Mouse (Mus musculus) midbrain, embryonic 13.5 days (tissue): ENCODE data around the gene AC170998.1. TPM values are rescaled to one million over a fixed set of nuclear protein-coding genes. Genes with fewer than 3 reads are reported as not detected.
"Not testable (repeated sequence)": the region's sequence is repeated elsewhere in the genome, so short reads cannot be mapped to it uniquely, and the experiment has no call there.

ENCODE experiments used
- ATAC-seq: fragments of 200-750 bp; cut with Nextera tagmentation; 2 replicates; pipeline ENCODE4 v1.8.0; 2017; ENCODE audit warnings: mild to moderate bottlenecking, moderate TSS enrichment, moderate library complexity
- H3K27ac ChIP-seq: fragments of 300-500 bp; sonication (generic); 2 replicates; pipeline ENCODE4 v1.5.1; 2015; ENCODE audit warnings: inconsistent platforms, mild to moderate bottlenecking, moderate library complexity
- H3K27me3 ChIP-seq: fragments of 300-500 bp; sonication (generic); 2 replicates; pipeline ENCODE4 v1.6.1; 2015; ENCODE audit warnings: mild to moderate bottlenecking, inconsistent platforms
- H3K36me3 ChIP-seq: fragments of 300-500 bp; sonication (generic); 2 replicates; pipeline ENCODE4 v1.6.1; 2015; ENCODE audit warnings: mild to moderate bottlenecking, inconsistent platforms
- H3K4me1 ChIP-seq: fragments of 300-500 bp; sonication (generic); replicated peaks from 2 replicates; pipeline ENCODE4 v1.6.1; 2015; ENCODE audit warnings: inconsistent platforms
- H3K4me2 ChIP-seq: fragments of 300-500 bp; sonication (generic); replicated peaks from 2 replicates; pipeline ENCODE4 v1.6.1; 2015; ENCODE audit warnings: moderate library complexity, mild to moderate bottlenecking, inconsistent platforms
- H3K4me3 ChIP-seq: fragments of 300-500 bp; sonication (generic); replicated peaks from 2 replicates; pipeline ENCODE4 v1.5.1; 2015; ENCODE audit warnings: mild to moderate bottlenecking, inconsistent platforms
- H3K9ac ChIP-seq: fragments of 300-500 bp; sonication (generic); replicated peaks from 2 replicates; pipeline ENCODE4 v1.6.1; 2015; ENCODE audit warnings: mild to moderate bottlenecking, inconsistent platforms
- H3K9me3 ChIP-seq: fragments of 300-500 bp; sonication (generic); 2 replicates; pipeline ENCODE4 v1.6.1; 2016; ENCODE audit warnings: mild to moderate bottlenecking, inconsistent platforms
- WGBS: fragments of 180-500 bp; shearing (Covaris S2); methylation state at CpG from one replicate; pipeline ENCODE4 v1.1.7; 2015; 5-methylcytosine and 5-hydroxymethylcytosine counted together
- polyA plus RNA-seq: library from polyadenylated mRNA; unstranded; fragments of >200 nt; fragmentation: Nextera tagmentation; extraction: Ambion mirVana; gene quantifications from 2 replicates; pipeline ENCODE4 v1.2.1, GENCODE M21; 2015

Gene AC170998.1
- polyA plus RNA-seq, 1 experiment from 2014 or later, result 2.3 TPM

DNA sequence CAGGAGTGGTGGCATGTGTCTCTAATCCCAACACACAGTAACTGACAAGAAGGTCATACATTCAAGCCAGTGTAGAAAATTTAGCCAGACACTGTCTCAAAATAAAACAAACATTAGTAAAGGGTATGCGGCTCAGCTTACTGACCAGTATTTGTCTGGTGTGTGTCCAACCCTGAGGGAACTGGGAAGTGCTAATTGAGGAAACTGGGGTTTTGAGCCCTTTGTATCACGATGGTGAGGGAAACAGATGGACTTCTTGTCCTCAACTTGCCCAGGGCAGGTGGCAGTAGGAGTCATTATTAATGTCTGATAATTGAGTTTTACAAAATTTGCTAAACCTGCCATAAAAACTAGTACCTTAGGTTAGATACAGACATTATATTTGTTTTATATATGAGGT is 16.9 kb upstream of the AC170998.1 start:
- H3K9ac ChIP-seq, result no peak overlapping the region
- no peak overlapping the region for H3K27ac ChIP-seq
- H3K9me3 ChIP-seq, result no peaks in the 10 kb centered on the region
- H3K36me3 ChIP-seq, result peaks cover 5% of the 10 kb centered on the region
- no peak overlapping the region for H3K4me3 ChIP-seq
- 58% methylated on average over 2 of the region's 2 CpGs for WGBS
- 0 out of 2 replicates have a peak, but pooled peaks cover 4% of the 10 kb centered on the region for H3K4me1 ChIP-seq
- no peaks in the 10 kb centered on the region for H3K27me3 ChIP-seq
- ATAC-seq, result no peak
- no peak overlapping the region for H3K4me2 ChIP-seq

DNA sequence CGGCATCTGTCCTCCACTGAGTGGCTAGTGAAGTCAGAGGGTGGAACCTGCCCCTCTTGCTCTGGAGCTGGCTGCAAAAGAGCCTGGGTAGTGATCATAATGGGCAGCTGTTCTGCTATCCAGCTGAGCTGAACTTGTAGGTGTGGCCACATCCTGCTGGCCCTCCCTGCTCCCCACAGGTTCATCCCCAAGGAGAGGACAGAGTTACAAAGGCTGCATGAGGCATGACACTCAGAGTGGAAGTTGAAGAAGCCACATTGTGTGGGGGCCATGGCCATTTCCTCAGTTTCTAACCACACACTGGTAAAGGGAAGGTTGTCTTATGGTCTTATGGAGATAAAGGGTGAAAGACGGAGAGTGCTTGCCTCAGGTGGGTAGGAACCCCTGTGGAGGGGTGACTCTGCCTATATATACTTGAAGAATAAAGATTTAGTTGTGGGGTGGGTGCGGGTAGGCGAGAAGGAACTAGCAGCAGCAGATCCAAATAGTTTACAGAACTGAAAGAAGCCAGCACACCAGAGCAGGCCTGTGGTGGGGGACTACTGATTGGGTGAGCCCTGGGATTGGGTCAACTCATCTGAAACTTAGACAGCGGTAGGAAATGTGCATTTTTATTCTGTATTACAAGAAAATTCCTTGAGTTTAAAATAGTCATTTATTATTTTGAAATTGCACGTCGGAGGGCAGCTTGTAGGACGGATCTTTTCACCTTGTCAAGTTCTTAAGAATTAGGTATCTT is 16.2 kb upstream of the AC170998.1 start:
- Histone ChIP-seq H3K4me2 (no peak overlapping the region), H3K4me3 (no peak overlapping the region), H3K9ac (no peak overlapping the region), H3K27ac (no peak overlapping the region), H3K9me3 (no peaks in the 10 kb centered on the region), H3K27me3 (no peaks in the 10 kb centered on the region), H3K36me3 (peaks cover 12% of the 10 kb centered on the region), H3K4me1 (0 out of 2 replicates have a peak, but pooled peaks cover 4% of the 10 kb centered on the region)
- 90% methylated on average over 8 of the region's 8 CpGs for WGBS
- no peak for ATAC-seq

DNA sequence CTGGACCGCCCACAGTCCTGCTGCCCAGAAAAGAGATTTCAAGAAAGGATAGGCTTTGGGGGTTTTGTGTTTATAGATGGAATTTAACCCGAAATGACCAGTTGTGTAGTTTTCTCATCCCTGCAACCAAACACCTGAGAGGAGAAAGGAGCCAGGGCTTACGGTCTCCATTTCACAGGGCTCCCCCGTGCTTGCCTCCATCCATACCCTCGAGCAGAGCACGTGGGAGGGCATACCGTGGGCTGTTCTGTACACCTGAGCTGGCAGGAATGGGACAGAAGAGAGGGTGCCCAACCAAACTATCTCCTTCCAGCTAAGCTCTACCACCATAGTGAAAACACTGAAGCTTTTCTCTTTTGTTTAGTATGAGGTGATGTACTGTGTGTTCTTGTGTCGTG is 15.6 kb upstream of the AC170998.1 start:
- Histone ChIP-seq H3K27me3 (no peaks in the 10 kb centered on the region), H3K4me1 (0 out of 2 replicates have a peak, but pooled peaks cover 4% of the 10 kb centered on the region), H3K36me3 (peaks cover 18% of the 10 kb centered on the region), H3K4me3 (no peak overlapping the region), H3K9ac (no peak overlapping the region), H3K27ac (no peak overlapping the region), H3K4me2 (no peak overlapping the region), H3K9me3 (no peaks in the 10 kb centered on the region)
- no peak for ATAC-seq
- WGBS, result 94% methylated on average over 8 of the region's 8 CpGs

DNA sequence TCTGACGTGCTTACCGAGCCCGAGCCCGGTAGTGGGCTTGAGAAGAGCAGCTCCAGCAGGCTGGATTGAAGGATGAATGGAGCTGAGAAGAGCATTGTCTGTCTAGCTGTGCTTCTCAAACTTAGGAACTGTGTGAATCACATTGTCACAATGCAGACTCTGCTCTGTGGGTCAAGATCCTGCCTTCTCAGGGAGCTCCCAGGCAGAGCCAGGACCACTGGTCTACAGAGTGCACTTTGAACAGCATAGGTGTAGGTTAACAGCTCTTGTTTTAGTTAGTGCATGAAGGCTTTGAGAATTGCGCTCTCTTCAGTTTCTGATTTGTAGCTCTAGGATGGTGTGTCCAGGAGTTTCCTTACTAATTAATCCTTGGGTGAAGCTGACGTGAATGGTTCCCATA is 14.6 kb upstream of the AC170998.1 start:
- H3K4me3 ChIP-seq, result no peak overlapping the region
- no peak overlapping the region for H3K27ac ChIP-seq
- no peaks in the 10 kb centered on the region for H3K27me3 ChIP-seq
- H3K4me2 ChIP-seq, result no peak overlapping the region
- no peaks in the 10 kb centered on the region for H3K9me3 ChIP-seq
- 92% methylated on average over 6 of the region's 6 CpGs for WGBS
- ATAC-seq, result no peak
- H3K9ac ChIP-seq, result no peak overlapping the region
- H3K36me3 ChIP-seq, result peaks cover 27% of the 10 kb centered on the region
- H3K4me1 ChIP-seq, result 0 out of 2 replicates have a peak, but pooled peaks cover 4% of the 10 kb centered on the region

DNA sequence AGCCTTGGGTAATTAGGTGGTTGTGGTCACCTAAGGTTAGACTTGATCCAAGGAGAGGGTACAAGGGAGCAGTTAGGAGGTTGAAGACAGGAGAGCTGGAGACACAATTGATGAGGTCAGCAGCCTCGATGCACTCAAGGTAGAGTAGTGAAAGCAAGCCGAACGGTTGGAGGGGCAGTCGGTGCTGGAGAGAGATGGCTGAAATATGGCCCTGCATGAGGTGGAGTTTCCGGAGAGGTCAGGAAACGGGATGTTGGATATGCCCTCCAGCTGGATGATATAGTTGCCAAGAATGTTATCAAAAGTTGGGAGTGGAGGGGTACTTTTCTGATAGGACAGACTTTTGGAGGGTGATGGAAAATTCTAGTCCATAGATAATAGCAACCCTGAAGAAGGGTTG is 13.6 kb upstream of the AC170998.1 start:
- H3K4me1 ChIP-seq, result 0 out of 2 replicates have a peak, but pooled peaks cover 4% of the 10 kb centered on the region
- ATAC-seq, result no peak
- no peak overlapping the region for H3K4me3 ChIP-seq
- H3K36me3 ChIP-seq, result peaks cover 37% of the 10 kb centered on the region
- no peak overlapping the region for H3K27ac ChIP-seq
- 94% methylated on average over 6 of the region's 6 CpGs for WGBS
- no peak overlapping the region for H3K9ac ChIP-seq
- H3K27me3 ChIP-seq, result no peaks in the 10 kb centered on the region
- no peak overlapping the region for H3K4me2 ChIP-seq
- no peaks in the 10 kb centered on the region for H3K9me3 ChIP-seq

DNA sequence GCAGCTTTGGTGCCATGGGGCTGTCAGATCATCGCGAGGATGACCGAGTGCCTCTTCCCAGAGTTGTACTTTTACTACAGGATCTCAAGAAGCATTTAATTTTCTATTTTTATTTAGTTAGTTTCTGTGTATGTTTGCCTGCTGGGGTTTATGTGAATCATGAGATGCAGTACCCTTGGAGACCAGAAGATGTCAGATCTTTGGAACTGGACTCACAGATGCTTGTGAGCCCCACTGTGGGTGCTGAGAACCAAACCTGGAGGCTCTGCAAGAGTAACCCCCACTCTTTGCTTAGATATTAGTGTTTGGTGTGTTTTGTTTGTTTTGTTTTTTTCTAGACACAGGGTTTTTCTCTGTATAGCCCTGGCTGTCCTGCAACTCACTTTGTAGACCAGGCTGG is 11.9 kb upstream of the AC170998.1 start:
- Histone ChIP-seq H3K36me3 (peaks cover 48% of the 10 kb centered on the region), H3K4me3 (no peak overlapping the region), H3K27me3 (no peaks in the 10 kb centered on the region), H3K9ac (no peak overlapping the region), H3K27ac (no peak overlapping the region), H3K9me3 (no peaks in the 10 kb centered on the region), H3K4me1 (0 out of 2 replicates have a peak, but pooled peaks cover 4% of the 10 kb centered on the region), H3K4me2 (no peak overlapping the region)
- 97% methylated on average over 3 of the region's 3 CpGs for WGBS
- ATAC-seq, result no peak

DNA sequence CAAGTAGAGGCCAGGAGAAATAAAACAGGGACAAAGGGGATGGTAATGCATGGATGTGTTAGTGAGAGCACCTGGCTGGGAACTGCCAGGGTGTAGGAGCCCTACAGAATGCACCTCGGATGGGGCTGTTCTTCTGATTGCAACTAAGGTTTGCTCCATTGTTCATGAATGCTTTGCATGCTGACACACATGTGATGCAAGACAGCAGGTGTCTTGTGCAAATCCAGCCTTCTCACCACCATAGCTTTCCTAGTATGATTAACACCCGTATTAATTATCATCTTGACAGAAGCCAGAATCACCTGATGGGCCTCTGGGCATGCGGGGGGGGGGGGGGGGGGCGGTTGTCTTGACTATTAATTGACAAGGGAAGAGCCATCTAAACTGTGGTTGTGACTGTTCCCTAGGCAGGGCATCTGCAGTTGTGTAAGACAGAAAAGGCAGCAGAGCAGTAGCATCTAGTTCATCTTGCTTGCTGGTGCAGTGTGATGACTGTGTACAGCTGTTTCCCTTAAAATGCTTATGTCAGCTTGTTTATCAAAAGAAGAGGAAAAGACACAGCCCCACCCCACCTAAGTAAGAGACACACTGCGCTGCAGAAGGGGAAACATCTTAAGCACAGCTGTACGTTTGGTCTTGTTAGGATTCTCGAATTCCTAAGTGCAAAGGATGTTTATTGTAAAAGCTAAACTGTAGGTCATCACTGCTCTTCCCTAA is 9.9 kb upstream of the AC170998.1 start:
- Histone ChIP-seq H3K4me2 (no peak overlapping the region), H3K4me1 (no peaks in the 10 kb centered on the region), H3K36me3 (peaks cover 62% of the 10 kb centered on the region), H3K27me3 (no peaks in the 10 kb centered on the region), H3K4me3 (no peak overlapping the region), H3K9me3 (no peaks in the 10 kb centered on the region), H3K27ac (no peak overlapping the region), H3K9ac (no peak overlapping the region)
- 82% methylated on average over 7 of the region's 7 CpGs for WGBS
- ATAC-seq, result no peak

DNA sequence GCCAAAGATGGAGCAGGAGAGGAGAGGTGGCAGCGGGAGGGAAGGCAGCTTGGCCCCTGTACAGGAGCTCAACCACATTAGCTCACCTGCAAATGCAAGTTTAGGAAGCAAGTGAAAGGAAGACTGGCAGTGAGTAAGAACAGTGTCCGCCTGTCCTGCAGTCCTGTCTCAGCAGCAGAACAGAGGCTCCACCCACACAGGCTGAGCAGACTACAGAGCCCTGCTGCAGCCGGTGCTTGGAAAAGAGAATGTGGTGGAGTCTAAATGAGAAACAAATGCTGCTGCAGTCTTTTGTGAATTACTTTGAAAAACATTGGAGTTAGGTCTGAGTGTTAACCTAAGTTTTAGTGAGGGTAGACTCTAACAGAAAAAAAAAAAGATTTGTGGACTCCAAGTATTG is 8.3 kb upstream of the AC170998.1 start:
- Histone ChIP-seq H3K27me3 (no peaks in the 10 kb centered on the region), H3K4me2 (no peak overlapping the region), H3K27ac (no peak overlapping the region), H3K4me1 (no peaks in the 10 kb centered on the region), H3K4me3 (no peak overlapping the region), H3K36me3 (peaks cover 74% of the 10 kb centered on the region), H3K9ac (no peak overlapping the region), H3K9me3 (no peaks in the 10 kb centered on the region)
- no peak for ATAC-seq
- WGBS, result 78% methylated on average over 3 of the region's 3 CpGs

DNA sequence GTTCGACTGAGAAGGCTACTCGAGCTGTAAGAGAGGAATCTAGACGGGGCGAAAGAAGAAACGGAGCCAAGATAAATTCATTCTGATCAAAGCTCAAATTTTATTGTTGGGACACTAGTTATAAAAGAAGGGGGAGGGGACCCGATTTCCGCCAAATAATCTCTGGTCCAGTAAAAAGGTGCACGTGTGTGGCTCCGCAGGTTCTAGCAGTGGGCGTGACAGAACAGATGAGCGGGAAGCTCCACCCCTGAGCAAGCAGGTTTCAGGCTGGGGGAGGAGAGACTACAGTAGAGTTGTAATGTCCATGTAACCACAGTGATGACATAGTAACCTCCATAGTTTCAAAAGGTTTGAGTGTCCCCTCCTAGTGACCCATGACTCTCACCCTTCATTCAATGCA is 1.6 kb downstream of the AC170998.1 start:
- not testable (repeated sequence) for ATAC-seq, H3K27ac ChIP-seq
- H3K36me3 ChIP-seq, result peaks cover 85% of the 10 kb centered on the region

DNA sequence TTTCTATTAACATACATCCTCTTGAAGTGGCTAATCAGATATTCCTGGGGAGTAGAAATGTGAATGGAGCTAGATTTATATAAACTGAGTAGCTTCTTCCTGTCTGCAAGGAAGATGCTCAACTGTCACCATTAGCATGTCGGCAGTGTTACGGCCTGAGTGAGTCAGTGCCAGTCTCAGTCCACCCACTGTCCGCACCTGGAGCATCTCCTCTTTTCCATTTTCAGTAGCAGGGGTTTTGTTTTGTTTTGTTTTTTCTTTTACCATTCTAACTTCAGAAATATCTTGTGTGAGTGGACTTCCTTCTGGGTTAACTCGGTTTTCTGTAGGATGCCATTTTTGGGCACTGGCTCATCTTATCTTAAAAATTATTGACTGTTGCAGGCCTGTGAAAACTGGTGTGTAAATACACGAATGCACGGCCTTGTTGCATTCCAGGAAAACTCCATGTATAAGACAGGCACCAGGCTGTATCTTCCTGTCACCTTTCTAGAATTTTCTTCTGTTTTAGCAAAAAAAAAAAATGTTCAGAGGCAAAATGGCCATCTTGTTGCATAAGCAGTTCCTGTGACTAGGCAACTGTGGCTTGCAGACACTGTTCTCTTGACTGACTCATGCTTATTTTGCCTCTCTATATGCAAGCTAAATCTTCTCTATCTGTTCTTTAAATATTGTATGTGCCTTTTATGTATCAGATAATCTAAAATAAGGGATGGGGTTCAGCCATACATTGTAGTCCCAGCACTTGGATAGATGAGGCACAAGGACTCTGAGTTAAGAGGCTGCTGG is 9.6 kb downstream of the AC170998.1 start:
- Histone ChIP-seq H3K9ac (no peak overlapping the region), H3K36me3 (peaks cover 48% of the 10 kb centered on the region), H3K27ac (no peak overlapping the region), H3K9me3 (no peaks in the 10 kb centered on the region), H3K4me2 (no peak overlapping the region), H3K4me1 (no peaks in the 10 kb centered on the region), H3K4me3 (no peak overlapping the region), H3K27me3 (no peaks in the 10 kb centered on the region)
- WGBS, result 95% methylated on average over 6 of the region's 6 CpGs
- ATAC-seq, result no peak

More for the DNA sequence above, 1.6 kb downstream of the AC170998.1 start:
- not testable (repeated sequence) for H3K4me2 ChIP-seq, H3K9ac ChIP-seq, H3K9me3 ChIP-seq, H3K27me3 ChIP-seq, H3K4me3 ChIP-seq, H3K4me1 ChIP-seq
- WGBS, result 95% methylated on average over 11 of the region's 11 CpGs

DNA sequence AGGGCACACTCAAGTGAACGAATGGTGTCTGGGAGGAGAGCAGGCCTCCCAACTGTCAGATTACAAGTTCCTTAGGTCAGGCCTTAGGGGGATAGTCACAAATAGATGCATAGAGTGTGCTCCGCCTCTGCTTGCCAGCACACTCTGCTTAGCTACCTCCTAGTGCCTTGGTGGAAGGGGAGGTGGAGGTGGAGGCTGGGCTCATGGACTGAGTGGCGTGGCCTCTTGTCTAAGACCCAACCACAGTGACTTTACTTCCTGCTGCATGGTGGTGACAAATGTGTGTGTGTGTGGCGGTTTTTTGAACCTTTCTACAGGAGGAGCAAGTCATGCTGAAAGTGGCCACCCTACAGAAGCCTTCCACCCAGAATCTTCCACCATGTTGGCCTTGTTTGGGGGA is 10.6 kb downstream of the AC170998.1 start:
- no peaks in the 10 kb centered on the region for H3K27me3 ChIP-seq
- H3K4me1 ChIP-seq, result no peaks in the 10 kb centered on the region
- no peaks in the 10 kb centered on the region for H3K9me3 ChIP-seq
- H3K9ac ChIP-seq, result no peak overlapping the region
- no peak overlapping the region for H3K4me3 ChIP-seq
- no peak for ATAC-seq
- WGBS, result 81% methylated on average over 4 of the region's 4 CpGs
- H3K4me2 ChIP-seq, result no peak overlapping the region
- H3K36me3 ChIP-seq, result peaks cover 49% of the 10 kb centered on the region
- no peak overlapping the region for H3K27ac ChIP-seq

DNA sequence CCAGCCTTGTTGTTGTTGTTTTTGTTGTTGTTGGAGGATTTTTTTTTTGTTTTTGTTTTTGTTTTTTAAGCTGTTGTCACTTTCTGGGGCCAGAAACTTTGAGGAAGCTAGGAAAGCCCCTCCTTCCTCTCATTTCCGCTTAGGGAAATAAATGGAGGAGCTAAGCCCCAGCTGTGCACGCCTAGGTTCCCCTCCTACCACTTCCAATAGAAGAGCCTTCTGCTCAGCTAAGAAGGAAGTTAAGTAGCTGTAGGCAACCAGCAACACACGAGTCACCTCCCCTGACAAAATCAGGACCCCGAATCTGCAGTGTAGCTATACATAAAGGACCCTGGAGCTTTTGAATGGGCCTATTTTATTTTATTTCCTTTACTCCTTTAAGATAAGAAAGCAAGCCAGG is 12.1 kb downstream of the AC170998.1 start:
- WGBS, result 85% methylated on average over 4 of the region's 4 CpGs
- no peak for ATAC-seq
- Histone ChIP-seq H3K4me2 (no peak overlapping the region), H3K4me3 (no peak overlapping the region), H3K27me3 (no peaks in the 10 kb centered on the region), H3K9me3 (no peaks in the 10 kb centered on the region), H3K27ac (no peak overlapping the region), H3K36me3 (peaks cover 50% of the 10 kb centered on the region), H3K4me1 (no peaks in the 10 kb centered on the region), H3K9ac (no peak overlapping the region)
